Mouse (Mus musculus) erythroblast, adult 5-6 weeks (primary cell): ENCODE results near the gene Dnmbp. TPM values are rescaled to one million over a fixed set of nuclear protein-coding genes. Genes with fewer than 3 reads are reported as not detected.
A peak's percentile ranks its signal among the peaks of the same experiment; 100 is the strongest.

ENCODE experiments used
- ATAC-seq: replicated peaks from 2 replicates; pipeline ENCODE4 v1.8.0; 2016; ENCODE audit warnings: moderate number of reproducible peaks, mild to moderate bottlenecking, moderate TSS enrichment, inconsistent platforms; ENCODE audit not compliant: poor library complexity, low FRiP score, severe bottlenecking
- total RNA-seq, 2 experiments: library from RNA; stranded (forward) in 1 of 2; stranded (reverse) in 1 of 2; fragments of 150-400 nt in 1 of 2; fragments of 200-764, 138-1000 nt in 1 of 2; gene quantifications; 2 replicates each; pipeline versions ENCODE4 v1.2.3 to v1.2.4; 2015 to 2017; ENCODE audit warnings: low replicate concordance in 2 of 2

Dnmbp gene
- total RNA-seq (2015; ENCODE audit: low replicate concordance): 1.3 and 3.7 TPM in 2 replicates
- 1.4 and 2.0 TPM in 2 replicates for total RNA-seq (2017; ENCODE audit: low replicate concordance)

GRCm38 (mm10) chr19:43939769-43940689 lies at the start of gene Dnmbp:
Gene Dnmbp, minus strand, starts transcription at chr19:43940191.
- ATAC-seq: peak; percentile 49; the same call in 1 of the 2 replicates

- no peak for ATAC-seq
Observed at GRCm38 (mm10) chr19:43986069-43986794, 46.2 kb upstream of the Dnmbp start, which contains the start of gene Cpn1. Gene Cpn1, minus strand, starts transcription at chr19:43986556.

GRCm38 (mm10) chr19:43981992-43982391 lies 42.0 kb upstream of the Dnmbp start:
- ATAC-seq: no peak

- ATAC-seq: no peak
Observed at GRCm38 (mm10) chr19:43980711-43981110, 40.7 kb upstream of the Dnmbp start.

- ATAC-seq: no peak
Observed at GRCm38 (mm10) chr19:43977799-43978198, 37.8 kb upstream of the Dnmbp start.

GRCm38 (mm10) chr19:43976661-43977060 lies 36.7 kb upstream of the Dnmbp start:
- ATAC-seq: no peak

- no peak for ATAC-seq
Observed at GRCm38 (mm10) chr19:43974221-43974620, 34.2 kb upstream of the Dnmbp start.

GRCm38 (mm10) chr19:43973711-43974110 lies 33.7 kb upstream of the Dnmbp start:
- ATAC-seq: no peak

GRCm38 (mm10) chr19:43972129-43972528 lies 32.1 kb upstream of the Dnmbp start:
- no peak for ATAC-seq

- no peak for ATAC-seq
Observed at GRCm38 (mm10) chr19:43968436-43969026, 28.5 kb upstream of the Dnmbp start.

GRCm38 (mm10) chr19:43966481-43966880 lies 26.5 kb upstream of the Dnmbp start:
- no peak for ATAC-seq

GRCm38 (mm10) chr19:43965496-43966085 lies 25.6 kb upstream of the Dnmbp start:
- ATAC-seq: no peak

GRCm38 (mm10) chr19:43962795-43963194 lies 22.8 kb upstream of the Dnmbp start:
- no peak for ATAC-seq

- ATAC-seq: 0 out of 2 replicates have a peak, but pooled peaks have one; percentile 54
Observed at GRCm38 (mm10) chr19:43961185-43961584, 21.2 kb upstream of the Dnmbp start.

GRCm38 (mm10) chr19:43960014-43960413 lies 20.0 kb upstream of the Dnmbp start:
- ATAC-seq: no peak

GRCm38 (mm10) chr19:43959162-43959561 lies 19.2 kb upstream of the Dnmbp start:
- ATAC-seq: peak; percentile 85

GRCm38 (mm10) chr19:43957881-43958280 lies 17.9 kb upstream of the Dnmbp start:
- no peak for ATAC-seq

- no peak for ATAC-seq
Observed at GRCm38 (mm10) chr19:43957402-43957801, 17.4 kb upstream of the Dnmbp start.

- no peak for ATAC-seq
Observed at GRCm38 (mm10) chr19:43955266-43955665, 15.3 kb upstream of the Dnmbp start.

- no peak for ATAC-seq
Observed at GRCm38 (mm10) chr19:43954864-43955263, 14.9 kb upstream of the Dnmbp start.
